Mouse (Mus musculus) thymus, adult 2 months (tissue): ENCODE data around the gene Nfkb1. TPM values are rescaled to one million over a fixed set of nuclear protein-coding genes. Genes with fewer than 3 reads are reported as not detected.

Experiments used
- DNase-seq: peaks from one replicate; pipeline ENCODE4 v3.0.0; 2021
- H3K27ac ChIP-seq: fragments of 200-500 bp; 2 replicates; pipeline ENCODE4 v1.5.1; 2012; ENCODE audit warnings: low read length, control low read depth; ENCODE audit not compliant: control insufficient read depth, insufficient read depth
- H3K27me3 ChIP-seq: fragments of 200-500 bp; 2 replicates; pipeline ENCODE4 v1.6.1; 2012; ENCODE audit warnings: mild to moderate bottlenecking, low read length, moderate library complexity, mixed read lengths; ENCODE audit not compliant: control insufficient read depth, insufficient read depth
- H3K36me3 ChIP-seq: fragments of 200-500 bp; 2 replicates; pipeline ENCODE4 v1.6.1; 2012; ENCODE audit warnings: mild to moderate bottlenecking, low read length, moderate library complexity; ENCODE audit not compliant: control insufficient read depth, insufficient read depth
- H3K4me1 ChIP-seq: fragments of 200-500 bp; replicated peaks from 2 replicates; pipeline ENCODE4 v1.6.1; 2012; ENCODE audit warnings: low read length; ENCODE audit not compliant: control insufficient read depth, insufficient read depth
- H3K4me3 ChIP-seq: fragments of 200-500 bp; 2 replicates; pipeline ENCODE4 v1.5.1; 2012; ENCODE audit warnings: mild to moderate bottlenecking, low read length, control low read depth, moderate library complexity; ENCODE audit not compliant: control insufficient read depth, insufficient read depth
- CTCF ChIP-seq: fragments of 200-500 bp; IDR thresholded peaks from 2 replicates; pipeline ENCODE4 v1.5.1; 2012; ENCODE audit warnings: mild to moderate bottlenecking, control low read depth, low read length, moderate library complexity, borderline replicate concordance; ENCODE audit not compliant: control insufficient read depth, poor library complexity, insufficient read depth; ENCODE audit errors: extremely low read depth
- POLR2A ChIP-seq: fragments of 200-500 bp; IDR thresholded peaks from 2 replicates; pipeline ENCODE4 v1.6.1; 2012; ENCODE audit warnings: mild to moderate bottlenecking, low read length, control low read depth, moderate library complexity; ENCODE audit not compliant: control insufficient read depth, poor library complexity, insufficient read depth; ENCODE audit errors: extremely low read depth
- WGBS: fragments of 180-500 bp; shearing (Covaris S2); methylation state at CpG from one replicate; pipeline ENCODE4 v1.1.7; 2018; 5-methylcytosine and 5-hydroxymethylcytosine counted together
- polyA plus RNA-seq: library from polyadenylated mRNA; depleted of rRNA; stranded (reverse); fragments of >200 nt; gene quantifications from 2 replicates; pipeline ENCODE4 v1.2.3, GENCODE M21; 2012

Nfkb1 gene
- polyA plus RNA-seq, 1 experiment: 159 TPM

GRCm38 (mm10) chr3:135662139-135662864 lies 29.0 kb downstream of the Nfkb1 start:
- H3K36me3 ChIP-seq: peaks cover 9% of the 10 kb centered on the region; the same call in 1 of the 2 replicates
- WGBS: 48% methylated on average over 15 of the region's 15 CpGs

GRCm38 (mm10) chr3:135661707-135662106 lies 29.6 kb downstream of the Nfkb1 start:
- WGBS: 86% methylated on average over 9 of the region's 9 CpGs

More at GRCm38 (mm10) chr3:135662139-135662864, 29.0 kb downstream of the Nfkb1 start:
- H3K4me3 ChIP-seq: no peak overlapping the region
- DNase-seq: no peak
- peaks cover 9% of the 10 kb centered on the region for H3K4me1 ChIP-seq
- H3K27me3 ChIP-seq: no peaks in the 10 kb centered on the region
- TF ChIP-seq POLR2A (no peak), CTCF (no peak)
- no peak overlapping the region for H3K27ac ChIP-seq

GRCm38 (mm10) chr3:135658540-135659097 lies 32.7 kb downstream of the Nfkb1 start:
- H3K36me3 ChIP-seq: peaks cover 15% of the 10 kb centered on the region
- no peak for TF ChIP-seq CTCF
- no peak for TF ChIP-seq POLR2A
- no peak overlapping the region for H3K27ac ChIP-seq
- DNase-seq: no peak
- H3K4me1 ChIP-seq: no peaks in the 10 kb centered on the region; the same call in 1 of the 2 replicates
- H3K4me3 ChIP-seq: no peak overlapping the region
- no peaks in the 10 kb centered on the region for H3K27me3 ChIP-seq
- WGBS: 92% methylated on average over 7 of the region's 7 CpGs

More at GRCm38 (mm10) chr3:135661707-135662106, 29.6 kb downstream of the Nfkb1 start:
- TF ChIP-seq POLR2A (no peak), CTCF (no peak)
- DNase-seq: no peak
- Histone ChIP-seq H3K4me3 (no peak overlapping the region), H3K27me3 (no peaks in the 10 kb centered on the region), H3K36me3 (peaks cover 5% of the 10 kb centered on the region; the same call in 1 of the 2 replicates), H3K4me1 (peaks cover 9% of the 10 kb centered on the region), H3K27ac (no peak overlapping the region)

GRCm38 (mm10) chr3:135656156-135656555 lies 35.2 kb downstream of the Nfkb1 start:
- Histone ChIP-seq H3K4me3 (no peak overlapping the region), H3K4me1 (no peaks in the 10 kb centered on the region), H3K27me3 (no peaks in the 10 kb centered on the region), H3K36me3 (peaks cover 11% of the 10 kb centered on the region), H3K27ac (no peak overlapping the region)
- TF ChIP-seq POLR2A (no peak), CTCF (no peak)
- WGBS: 98% methylated on average over 4 of the region's 4 CpGs
- DNase-seq: no peak

GRCm38 (mm10) chr3:135650773-135651555 lies 40.4 kb downstream of the Nfkb1 start:
- Histone ChIP-seq H3K4me1 (no peaks in the 10 kb centered on the region), H3K36me3 (peaks cover 10% of the 10 kb centered on the region), H3K4me3 (no peak overlapping the region), H3K27ac (no peak overlapping the region), H3K27me3 (no peaks in the 10 kb centered on the region)
- no peak for TF ChIP-seq POLR2A
- TF ChIP-seq CTCF: no peak
- no peak for DNase-seq
- 94% methylated on average over 15 of the region's 15 CpGs for WGBS

- no peak for DNase-seq
- 90% methylated on average over 10 of the region's 10 CpGs for WGBS
- Histone ChIP-seq H3K4me3 (no peak overlapping the region), H3K36me3 (peaks cover 9% of the 10 kb centered on the region), H3K27ac (no peak overlapping the region), H3K27me3 (no peaks in the 10 kb centered on the region), H3K4me1 (no peaks in the 10 kb centered on the region)
- TF ChIP-seq POLR2A (no peak), CTCF (no peak)
Measured at GRCm38 (mm10) chr3:135649809-135650208, 41.5 kb downstream of the Nfkb1 start.
